Mouse (Mus musculus): Measurements from ENCODE around the gene Polr1d. TPM values are rescaled to one million over a fixed set of nuclear protein-coding genes. Genes with fewer than 3 reads are reported as not detected.

Polr1d gene
- polyA plus RNA-seq, 1 experiment from 2014 or later, result 145 TPM

DNA sequence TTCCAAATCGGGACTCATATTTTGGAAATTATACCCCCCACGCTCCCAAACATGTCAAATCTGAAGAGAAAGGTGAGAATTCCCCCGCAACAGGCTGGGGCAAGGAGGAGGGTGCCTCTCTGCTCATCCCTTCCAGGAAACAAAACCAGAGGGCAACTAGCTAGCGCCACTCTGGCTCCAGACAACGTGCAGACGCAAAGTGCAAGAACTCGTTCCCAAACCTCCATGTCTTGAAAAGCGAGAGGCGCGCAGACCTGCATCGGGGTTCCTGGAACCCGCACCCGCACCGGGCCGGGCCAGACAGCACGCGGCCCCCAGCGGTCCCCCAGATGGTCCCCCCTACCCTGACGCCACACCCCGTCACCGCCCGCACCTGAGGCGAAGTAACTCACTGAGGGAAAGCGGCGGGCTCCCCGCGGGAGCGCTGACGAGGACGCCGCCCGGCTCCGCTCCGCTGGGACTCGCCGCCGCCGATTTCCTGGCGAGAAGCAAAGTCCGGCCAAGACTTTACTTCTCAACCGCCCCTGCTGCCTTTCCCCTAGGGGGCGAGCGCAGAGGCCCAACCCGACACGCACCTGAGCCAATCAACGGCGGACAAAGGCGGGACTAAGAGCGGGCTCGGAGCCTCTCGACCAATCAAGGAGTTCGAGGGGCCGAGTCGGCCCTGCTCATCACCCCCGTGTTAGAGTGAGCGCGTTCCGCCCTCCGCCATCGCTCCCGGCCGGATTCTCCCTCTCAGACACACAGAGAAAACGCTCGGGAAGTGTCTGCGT is 638 bp upstream of the Polr1d start, which contains the start of gene Lnx2:
Gene Lnx2, minus strand, starts transcription at position 561 of the 773 bp plus-strand sequence.
- H3K27ac ChIP-seq (ENCODE audit: low read length), result peak within 1 kb of the TSS; percentile 98
- H3K4me3 ChIP-seq (replicated peaks; ENCODE audit: low read length), result peak within 1 kb of the TSS; percentile 79
- no peaks in the 10 kb centered on the region for H3K9me3 ChIP-seq (replicated peaks; ENCODE audit: control insufficient read depth, low read length)
- H3K4me1 ChIP-seq (ENCODE audit: control insufficient read depth, insufficient read depth, low read length), result peaks cover 33% of the 10 kb centered on the region
- peak; percentile 98 for ATAC-seq (ENCODE audit: insufficient read depth, low FRiP score)
- no peaks in the 10 kb centered on the region for H3K27me3 ChIP-seq (ENCODE audit: control insufficient read depth, insufficient read depth, low read length)
- H3K4me2 ChIP-seq (ENCODE audit: low read depth, low read length), result peak within 1 kb of the TSS; percentile 91
- under 1% methylated on average over 63 of the region's 65 CpGs for WGBS
- H3K9ac ChIP-seq (ENCODE audit: low read length), result peak within 1 kb of the TSS; percentile 88
- H3K36me3 ChIP-seq (ENCODE audit: control insufficient read depth, insufficient read depth, low read length), result no peaks in the 10 kb centered on the region

DNA sequence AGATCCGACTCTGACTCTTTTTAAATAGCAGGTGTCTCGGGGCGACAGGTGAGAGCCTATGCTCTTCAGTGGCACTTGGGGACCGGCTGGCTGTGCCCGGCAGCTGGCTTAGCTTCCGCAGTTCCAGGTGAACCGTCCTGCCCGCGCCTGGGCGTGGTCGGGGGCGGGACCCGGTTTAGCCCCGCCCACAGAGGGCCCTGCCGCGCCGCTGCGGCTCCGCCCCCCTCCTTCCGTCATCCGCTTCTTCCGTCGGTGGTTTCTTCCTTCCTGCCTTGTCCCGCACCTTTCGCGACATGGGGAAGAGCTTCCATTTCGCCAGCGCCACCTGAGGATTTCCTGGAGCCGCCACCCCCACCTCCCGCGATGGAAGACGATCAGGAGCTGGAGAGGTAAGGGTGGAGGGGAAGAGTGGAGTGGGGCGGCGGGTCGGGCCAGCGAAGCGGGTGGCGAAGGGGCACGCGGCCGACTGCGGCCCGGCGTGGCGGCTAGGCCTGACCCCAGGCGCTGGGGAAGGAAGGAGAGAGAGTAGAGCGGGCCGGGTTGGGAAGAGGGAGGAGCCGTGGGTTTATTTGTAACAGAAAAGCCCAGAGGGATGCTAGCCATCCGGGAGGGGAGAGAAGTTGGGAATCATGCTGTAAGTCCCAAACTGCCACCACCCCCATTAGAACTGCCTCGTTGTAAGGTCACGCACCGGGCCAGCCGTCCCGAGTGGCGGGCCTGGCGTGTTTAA is 620 bp downstream of the Polr1d start:
- under 1% methylated on average over 57 of the region's 57 CpGs for WGBS

DNA sequence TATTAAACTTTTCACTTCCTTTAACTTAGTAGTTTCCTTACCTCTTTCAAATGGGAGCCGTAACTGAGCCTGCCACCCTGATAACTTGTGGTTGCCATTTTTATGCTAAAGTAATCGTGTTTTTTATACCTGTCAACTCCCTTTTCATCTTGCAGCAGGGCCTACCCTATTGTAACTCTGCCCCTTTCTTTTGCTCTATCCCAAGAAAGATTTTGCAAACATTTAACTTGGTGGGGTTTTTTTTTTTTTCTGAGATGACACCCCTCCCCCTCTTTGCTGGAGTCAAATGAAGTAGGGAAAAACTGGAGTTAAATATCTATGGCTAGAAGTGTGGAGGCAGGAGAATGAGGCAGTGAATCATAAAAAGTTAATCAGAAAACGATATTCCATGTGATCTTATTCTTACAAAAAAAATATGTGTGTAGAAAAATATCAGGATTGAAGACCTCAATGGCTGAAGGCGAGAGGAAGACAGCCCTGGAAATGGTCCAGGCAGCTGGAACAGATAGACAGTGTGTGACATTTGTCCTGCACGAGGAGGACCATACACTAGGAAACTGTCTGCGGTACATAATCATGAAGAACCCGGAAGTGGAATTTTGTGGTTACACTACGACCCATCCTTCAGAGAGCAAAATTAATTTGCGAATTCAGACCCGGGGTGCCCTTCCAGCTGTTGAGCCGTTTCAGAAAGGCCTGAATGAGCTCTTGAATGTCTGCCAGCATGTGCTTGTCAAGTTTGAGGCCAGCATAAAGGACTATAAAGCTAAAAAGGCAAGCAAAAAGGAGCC is 1.5 kb downstream of the Polr1d start:
- no peaks in the 10 kb centered on the region for H3K36me3 ChIP-seq (ENCODE audit: control insufficient read depth, insufficient read depth, low read length)
- peak overlapping the region; percentile 87 for H3K9ac ChIP-seq (ENCODE audit: low read length)
- peak overlapping the region; percentile 79 for H3K4me3 ChIP-seq (replicated peaks; ENCODE audit: low read length)
- H3K27me3 ChIP-seq (ENCODE audit: control insufficient read depth, insufficient read depth, low read length), result no peaks in the 10 kb centered on the region
- no peak for ATAC-seq (ENCODE audit: insufficient read depth, low FRiP score)
- peaks cover 27% of the 10 kb centered on the region for H3K4me1 ChIP-seq (ENCODE audit: control insufficient read depth, insufficient read depth, low read length)
- H3K4me2 ChIP-seq (ENCODE audit: low read depth, low read length), result peak overlapping the region; percentile 91
- H3K9me3 ChIP-seq (replicated peaks; ENCODE audit: control insufficient read depth, low read length), result no peaks in the 10 kb centered on the region
- 39% methylated on average over 11 of the region's 11 CpGs for WGBS
- peak overlapping the region; percentile 85; the same call in 1 of the 2 replicates for H3K27ac ChIP-seq (ENCODE audit: low read length)

More for the DNA sequence above, 620 bp downstream of the Polr1d start:
- H3K27me3 ChIP-seq (ENCODE audit: control insufficient read depth, insufficient read depth, low read length), result no peaks in the 10 kb centered on the region
- H3K4me2 ChIP-seq (ENCODE audit: low read depth, low read length), result peak overlapping the region; percentile 91
- peaks cover 32% of the 10 kb centered on the region for H3K4me1 ChIP-seq (ENCODE audit: control insufficient read depth, insufficient read depth, low read length)
- peak overlapping the region; percentile 79 for H3K4me3 ChIP-seq (replicated peaks; ENCODE audit: low read length)
- peak; percentile 71 for ATAC-seq (ENCODE audit: insufficient read depth, low FRiP score)
- H3K27ac ChIP-seq (ENCODE audit: low read length), result peak overlapping the region; percentile 98
- peak overlapping the region; percentile 87 for H3K9ac ChIP-seq (ENCODE audit: low read length)
- no peaks in the 10 kb centered on the region for H3K9me3 ChIP-seq (replicated peaks; ENCODE audit: control insufficient read depth, low read length)
- no peaks in the 10 kb centered on the region for H3K36me3 ChIP-seq (ENCODE audit: control insufficient read depth, insufficient read depth, low read length)

DNA sequence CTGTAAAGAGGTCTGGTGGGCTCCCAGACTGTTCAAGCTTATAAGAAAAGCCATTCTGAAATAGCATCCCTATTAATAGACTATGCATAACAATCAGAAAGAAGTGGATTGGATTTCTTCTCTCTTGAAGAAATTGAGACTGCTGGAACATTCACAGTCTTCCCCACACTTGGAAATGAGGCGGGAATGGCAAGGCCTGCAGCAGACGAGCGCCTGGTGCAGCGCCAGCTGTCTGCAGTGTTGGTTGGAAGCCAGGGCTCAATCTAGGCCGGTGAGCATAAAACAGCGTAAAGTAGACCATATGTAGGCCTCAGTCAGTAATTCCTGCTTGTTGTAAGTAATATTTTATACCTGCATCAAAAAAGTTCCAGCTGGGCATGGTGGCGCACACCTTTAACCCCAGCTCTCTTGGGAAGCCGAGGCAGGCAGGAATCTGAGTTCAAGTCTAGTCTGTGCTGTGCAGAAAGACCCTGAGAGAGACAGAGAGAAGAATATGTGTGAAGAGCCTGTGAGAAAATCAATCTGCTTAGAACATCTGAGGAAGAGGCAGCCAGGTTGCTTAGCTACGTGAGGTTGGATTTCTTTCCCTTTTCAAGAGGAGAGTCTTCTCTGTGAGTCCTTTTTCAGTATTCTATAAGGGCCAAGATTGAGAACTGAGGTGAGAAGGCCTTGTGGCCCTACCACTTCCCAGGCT is 8.5 kb downstream of the Polr1d start:
- no peaks in the 10 kb centered on the region; the same call in 1 of the 2 replicates for H3K36me3 ChIP-seq (ENCODE audit: control insufficient read depth, insufficient read depth, low read length)
- H3K9me3 ChIP-seq (replicated peaks; ENCODE audit: control insufficient read depth, low read length), result no peaks in the 10 kb centered on the region
- no peak overlapping the region for H3K9ac ChIP-seq (ENCODE audit: low read length)
- ATAC-seq (ENCODE audit: insufficient read depth, low FRiP score), result peak; percentile 40; the same call in 1 of the 2 replicates
- 77% methylated on average over 9 of the region's 9 CpGs for WGBS
- H3K4me2 ChIP-seq (ENCODE audit: low read depth, low read length), result no peak overlapping the region
- peak overlapping the region; percentile 84; the same call in 1 of the 2 replicates for H3K27ac ChIP-seq (ENCODE audit: low read length)
- H3K4me3 ChIP-seq (replicated peaks; ENCODE audit: low read length), result no peak overlapping the region
- peaks cover 15% of the 10 kb centered on the region for H3K4me1 ChIP-seq (ENCODE audit: control insufficient read depth, insufficient read depth, low read length)
- no peaks in the 10 kb centered on the region for H3K27me3 ChIP-seq (ENCODE audit: control insufficient read depth, insufficient read depth, low read length)

DNA sequence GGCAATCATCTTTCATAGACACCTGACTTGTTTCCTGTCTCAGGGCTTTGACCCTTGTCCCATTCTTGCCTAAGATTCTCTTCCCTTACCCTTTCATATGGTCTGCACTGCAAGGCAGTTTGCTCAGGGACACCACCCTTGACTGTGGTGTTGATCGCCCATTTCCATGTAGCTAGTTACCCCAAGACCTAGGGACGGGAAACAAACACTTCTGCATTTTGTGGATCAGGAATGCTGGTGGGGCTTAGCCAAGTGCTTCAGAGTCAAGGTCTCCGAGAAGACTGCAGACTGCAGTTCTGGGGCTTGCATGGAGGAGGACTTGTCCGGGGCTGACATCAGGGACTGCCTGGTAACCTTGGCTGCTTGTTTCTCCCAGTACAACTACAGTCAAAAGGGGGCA is 10.0 kb downstream of the Polr1d start:
- Histone ChIP-seq H3K27me3 (ENCODE audit: control insufficient read depth, insufficient read depth, low read length) (no peaks in the 10 kb centered on the region), H3K4me2 (ENCODE audit: low read depth, low read length) (no peak overlapping the region), H3K9me3 (replicated peaks; ENCODE audit: control insufficient read depth, low read length) (no peaks in the 10 kb centered on the region), H3K27ac (ENCODE audit: low read length) (no peak overlapping the region), H3K9ac (ENCODE audit: low read length) (no peak overlapping the region), H3K36me3 (ENCODE audit: control insufficient read depth, insufficient read depth, low read length) (no peaks in the 10 kb centered on the region; the same call in 1 of the 2 replicates), H3K4me1 (ENCODE audit: control insufficient read depth, insufficient read depth, low read length) (peaks cover 15% of the 10 kb centered on the region), H3K4me3 (replicated peaks; ENCODE audit: low read length) (no peak overlapping the region)
- no peak for ATAC-seq (ENCODE audit: insufficient read depth, low FRiP score)
- 91% methylated on average over 4 of the region's 4 CpGs for WGBS

DNA sequence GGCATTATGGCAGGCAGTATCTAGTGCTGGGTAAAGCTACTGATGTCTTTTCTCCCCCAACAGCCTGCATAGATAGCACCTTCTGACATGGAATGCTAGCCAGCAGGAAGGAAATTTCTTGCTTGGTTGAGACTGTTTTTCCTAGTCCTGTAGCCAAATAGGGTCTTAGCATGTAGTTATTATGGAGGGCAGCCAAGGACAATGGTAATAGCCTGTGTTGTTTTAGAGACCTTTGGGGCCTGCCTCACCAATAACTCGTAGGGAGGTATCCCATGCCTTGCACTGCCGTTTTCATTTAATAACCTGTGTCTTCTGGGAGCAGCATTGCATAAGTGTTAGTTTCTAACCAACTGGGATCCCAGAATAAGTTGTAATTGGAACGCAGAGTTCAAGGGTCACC is 13.0 kb downstream of the Polr1d start:
- Histone ChIP-seq H3K4me2 (ENCODE audit: low read depth, low read length) (no peak overlapping the region), H3K27ac (ENCODE audit: low read length) (no peak overlapping the region), H3K9ac (ENCODE audit: low read length) (no peak overlapping the region), H3K9me3 (replicated peaks; ENCODE audit: control insufficient read depth, low read length) (no peaks in the 10 kb centered on the region), H3K4me3 (replicated peaks; ENCODE audit: low read length) (no peak overlapping the region), H3K27me3 (ENCODE audit: control insufficient read depth, insufficient read depth, low read length) (no peaks in the 10 kb centered on the region), H3K4me1 (ENCODE audit: control insufficient read depth, insufficient read depth, low read length) (peaks cover 5% of the 10 kb centered on the region), H3K36me3 (ENCODE audit: control insufficient read depth, insufficient read depth, low read length) (no peaks in the 10 kb centered on the region; the same call in 1 of the 2 replicates)
- WGBS, result 65% methylated on average over 3 of the region's 3 CpGs
- ATAC-seq (ENCODE audit: insufficient read depth, low FRiP score), result no peak

DNA sequence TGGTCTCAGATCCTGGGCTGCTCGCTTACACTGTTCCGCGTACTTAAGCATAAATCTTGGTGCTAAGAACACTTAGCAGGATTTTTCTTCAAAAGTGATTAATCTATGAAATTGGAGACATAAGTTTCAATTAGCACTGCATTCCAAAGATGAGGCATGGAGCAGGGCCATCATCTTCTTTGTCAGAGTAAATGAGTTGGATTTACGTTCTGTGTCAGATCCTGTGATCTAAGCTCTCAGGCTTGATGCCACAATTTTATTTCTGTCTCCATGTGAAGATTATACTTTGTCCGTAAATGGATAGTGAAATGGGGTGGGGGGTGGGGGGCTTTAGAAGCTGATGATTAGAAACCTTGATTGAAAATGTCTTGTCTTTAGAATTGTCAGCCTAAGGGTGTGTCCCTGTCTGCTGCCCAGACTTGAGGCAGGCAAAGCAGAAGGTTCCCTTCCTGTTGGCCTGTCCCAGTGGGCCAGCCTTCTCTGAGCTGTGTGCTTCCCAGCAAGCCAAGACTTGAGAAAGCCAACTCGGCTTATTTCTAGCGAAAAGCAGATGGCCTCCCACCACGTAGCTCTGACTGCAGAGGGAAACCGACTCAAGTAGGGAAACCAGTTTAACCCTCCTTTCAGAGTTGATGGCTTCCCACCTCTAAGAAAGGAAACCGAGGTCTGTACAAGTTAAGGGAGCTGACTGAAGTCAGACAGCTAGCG is 13.6 kb downstream of the Polr1d start:
- H3K9ac ChIP-seq (ENCODE audit: low read length), result no peak overlapping the region
- WGBS, result 69% methylated on average over 11 of the region's 11 CpGs

DNA sequence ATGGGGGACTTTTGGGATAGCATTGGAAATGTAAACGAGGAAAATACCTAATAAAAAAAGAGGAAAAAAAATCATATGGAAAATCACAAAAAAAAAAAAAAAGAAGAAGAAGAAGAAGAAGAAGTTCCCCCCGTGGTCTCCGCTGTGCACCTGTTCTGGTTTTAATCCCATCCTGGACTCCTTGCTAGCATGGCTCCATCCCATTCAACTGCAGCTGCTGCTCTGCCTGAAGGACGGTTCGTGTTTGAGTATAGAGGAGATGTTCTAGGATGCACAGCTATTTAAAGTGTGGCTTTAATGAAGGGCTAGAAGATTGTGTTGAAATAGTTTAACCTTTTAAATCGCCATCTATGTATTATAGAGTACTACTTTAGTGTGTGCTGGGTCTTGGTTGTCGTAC is 15.6 kb downstream of the Polr1d start:
- no peak overlapping the region for H3K9ac ChIP-seq (ENCODE audit: low read length)
- H3K4me2 ChIP-seq (ENCODE audit: low read depth, low read length), result no peak overlapping the region
- ATAC-seq (ENCODE audit: insufficient read depth, low FRiP score), result no peak
- no peaks in the 10 kb centered on the region; the same call in 1 of the 2 replicates for H3K4me1 ChIP-seq (ENCODE audit: control insufficient read depth, insufficient read depth, low read length)
- no peaks in the 10 kb centered on the region; the same call in 1 of the 2 replicates for H3K36me3 ChIP-seq (ENCODE audit: control insufficient read depth, insufficient read depth, low read length)
- H3K4me3 ChIP-seq (replicated peaks; ENCODE audit: low read length), result no peak overlapping the region
- no peaks in the 10 kb centered on the region for H3K9me3 ChIP-seq (replicated peaks; ENCODE audit: control insufficient read depth, low read length)
- no peak overlapping the region for H3K27ac ChIP-seq (ENCODE audit: low read length)
- 90% methylated on average over 7 of the region's 7 CpGs for WGBS
- no peaks in the 10 kb centered on the region for H3K27me3 ChIP-seq (ENCODE audit: control insufficient read depth, insufficient read depth, low read length)

More for the DNA sequence above, 13.6 kb downstream of the Polr1d start:
- no peak overlapping the region for H3K4me2 ChIP-seq (ENCODE audit: low read depth, low read length)
- H3K9me3 ChIP-seq (replicated peaks; ENCODE audit: control insufficient read depth, low read length), result no peaks in the 10 kb centered on the region
- H3K36me3 ChIP-seq (ENCODE audit: control insufficient read depth, insufficient read depth, low read length), result no peaks in the 10 kb centered on the region; the same call in 1 of the 2 replicates
- no peaks in the 10 kb centered on the region; the same call in 1 of the 2 replicates for H3K4me1 ChIP-seq (ENCODE audit: control insufficient read depth, insufficient read depth, low read length)
- H3K4me3 ChIP-seq (replicated peaks; ENCODE audit: low read length), result no peak overlapping the region
- ATAC-seq (ENCODE audit: insufficient read depth, low FRiP score), result peak; percentile 21; the same call in 1 of the 2 replicates
- H3K27me3 ChIP-seq (ENCODE audit: control insufficient read depth, insufficient read depth, low read length), result no peaks in the 10 kb centered on the region
- peak overlapping the region; percentile 74; the same call in 1 of the 2 replicates for H3K27ac ChIP-seq (ENCODE audit: low read length)
